Mouse (Mus musculus): ENCODE data around the gene Map1lc3a. TPM values are rescaled to one million over a fixed set of nuclear protein-coding genes. Genes with fewer than 3 reads are reported as not detected.

Gene Map1lc3a
- total RNA-seq (2021) = 100 to 1,000 TPM; 479 to 493 TPM

DNA sequence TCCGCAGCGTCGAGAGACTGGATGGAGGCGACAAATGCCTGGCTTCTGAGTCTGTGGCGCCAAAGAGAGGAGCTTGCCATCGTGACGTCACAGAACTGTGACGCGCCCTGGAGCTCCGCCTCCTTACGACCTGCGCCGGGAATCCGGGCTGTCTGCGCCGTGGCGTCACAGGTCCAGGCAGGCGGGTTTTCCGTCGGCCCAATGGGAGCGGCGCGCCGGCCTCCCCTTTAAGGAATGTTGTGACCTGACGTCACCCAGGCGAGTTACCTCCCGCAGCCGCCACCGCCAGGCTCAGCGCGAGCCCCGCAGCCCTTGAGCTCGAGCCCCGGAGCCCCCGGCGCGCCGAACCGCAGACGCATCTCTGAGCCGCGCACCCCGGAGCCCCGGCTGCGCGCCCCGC lies at the start of gene Map1lc3a:
Gene Map1lc3a, plus strand, starts transcription at position 103 of the 400 bp plus-strand sequence.
- DNase-seq (ENCODE audit: extremely low spot score in 1 of 2, low spot score in 2 of 2) = peak; percentile 98 to 99
- intact Hi-C loops (cut with DNase I) = loop anchor here (5.0 kb wide), 1 partner anchor 106 kb away; the partner anchor contains the start of gene Trp53inp2

DNA sequence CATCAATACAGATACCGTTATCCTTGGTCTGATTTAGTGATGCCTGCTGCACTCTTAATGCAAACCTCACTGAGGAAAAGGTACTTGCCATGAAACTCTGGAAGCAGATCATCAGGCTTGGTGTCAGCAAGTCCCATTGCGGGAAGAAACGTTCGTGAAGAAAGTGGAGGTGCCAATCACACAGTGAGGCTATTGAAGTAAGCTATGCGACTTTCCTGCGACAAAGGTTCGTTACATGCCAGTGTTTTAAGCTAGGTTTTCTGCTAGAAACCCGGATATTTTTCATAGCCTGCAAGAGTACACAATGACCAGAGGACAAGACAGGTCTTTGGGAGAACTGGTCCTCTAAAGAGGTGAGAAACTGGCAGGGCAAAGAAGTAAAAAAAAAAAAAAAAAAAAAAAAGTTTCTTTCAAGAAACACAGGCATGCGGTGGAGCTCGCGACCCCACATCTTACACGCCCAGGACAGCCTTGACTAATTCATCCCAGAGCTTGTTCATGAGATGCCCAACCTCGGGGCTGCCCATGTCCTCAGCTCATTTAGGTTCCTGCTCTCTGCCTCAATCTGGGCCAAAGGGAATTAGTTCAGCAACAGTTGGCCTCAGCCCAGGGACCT lies 40.2 kb upstream of the Map1lc3a start:
- intact Hi-C loops (cut with DNase I) = no loop called here
- DNase-seq (ENCODE audit: extremely low spot score in 1 of 2, low spot score in 2 of 2) = no peak

DNA sequence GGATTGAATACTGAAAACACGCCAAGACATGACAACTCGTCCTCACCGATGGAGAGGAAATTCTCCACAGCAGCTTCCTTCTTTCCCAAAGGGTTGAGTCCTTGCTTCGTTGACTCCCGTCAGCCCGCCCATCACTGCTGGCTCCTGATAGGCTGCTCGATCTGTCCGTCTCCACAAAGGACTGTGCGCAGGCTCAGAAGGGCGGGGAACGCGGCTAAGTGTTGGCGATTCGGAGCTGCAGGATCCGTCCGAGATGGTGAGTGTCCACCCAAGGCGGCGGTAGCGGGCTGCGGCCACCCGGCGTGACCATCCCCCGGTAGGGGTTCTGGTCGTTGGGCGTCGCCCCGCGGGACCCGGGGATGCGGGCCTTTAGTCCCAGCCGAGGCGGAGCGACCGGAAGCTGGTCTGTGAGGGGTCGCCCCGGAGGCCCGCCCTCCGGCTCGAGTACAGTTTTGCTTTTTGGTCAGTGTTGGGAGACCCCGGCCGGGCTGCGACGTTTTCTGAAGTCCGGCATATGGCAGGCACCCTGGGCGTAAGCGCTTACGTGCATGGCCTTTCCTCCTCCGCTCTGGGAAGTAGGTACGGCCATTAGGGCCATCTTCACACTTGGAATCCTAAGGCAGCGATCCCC lies 39.6 kb upstream of the Map1lc3a start, which contains the start of gene Dynlrb1:
Gene Dynlrb1, plus strand, starts transcription at position 172 of the 631 bp plus-strand sequence.
- DNase-seq (ENCODE audit: extremely low spot score in 1 of 2, low spot score in 2 of 2) = peak; percentile 98 to 99
- intact Hi-C loops (cut with DNase I) = no loop called here

DNA sequence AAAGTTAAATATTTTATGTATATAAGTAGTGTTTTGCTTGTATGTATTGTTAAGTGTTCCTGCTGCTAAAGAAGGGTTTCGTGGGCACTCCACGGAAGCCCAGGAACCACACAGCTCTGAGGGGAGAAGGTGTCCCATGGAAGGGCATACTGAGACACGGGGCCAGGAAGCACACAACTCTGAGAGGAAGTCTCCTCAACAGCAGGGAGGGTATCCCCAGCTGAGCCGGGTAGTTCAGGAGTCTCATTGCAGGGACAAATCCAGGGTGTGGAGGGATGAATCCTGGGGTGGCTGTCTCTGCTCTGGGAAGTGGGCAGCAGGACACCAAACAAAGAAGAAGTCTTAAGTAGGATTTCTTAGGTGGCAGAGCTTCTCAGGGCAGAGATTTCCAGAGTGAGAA lies 38.8 kb upstream of the Map1lc3a start:
- intact Hi-C loops (cut with DNase I) = no loop called here

DNA sequence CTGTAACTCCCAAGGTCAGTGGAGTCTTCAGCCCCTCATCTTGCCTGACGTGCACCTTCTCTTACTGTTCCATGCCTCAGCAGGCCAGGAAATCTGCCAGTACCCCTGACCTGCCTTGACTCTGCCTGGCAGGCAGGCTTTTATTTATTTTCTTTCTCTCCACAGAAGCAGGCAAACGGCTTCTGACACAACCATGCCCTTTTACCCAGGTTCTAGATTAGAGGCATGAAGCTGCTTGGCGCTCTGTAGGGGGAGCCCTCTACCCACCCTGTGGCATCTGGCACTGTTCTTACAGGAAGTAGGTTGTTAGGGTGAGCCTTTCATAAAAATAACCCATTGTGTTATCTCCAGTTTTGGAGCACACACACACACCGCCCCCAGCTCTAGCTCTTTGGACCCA lies 35.2 kb upstream of the Map1lc3a start:
- intact Hi-C loops (cut with DNase I) = no loop called here
- DNase-seq (ENCODE audit: extremely low spot score in 1 of 2, low spot score in 2 of 2) = no peak

More for the DNA sequence above, 38.8 kb upstream of the Map1lc3a start:
- DNase-seq (ENCODE audit: extremely low spot score in 1 of 2, low spot score in 2 of 2) = no peak

DNA sequence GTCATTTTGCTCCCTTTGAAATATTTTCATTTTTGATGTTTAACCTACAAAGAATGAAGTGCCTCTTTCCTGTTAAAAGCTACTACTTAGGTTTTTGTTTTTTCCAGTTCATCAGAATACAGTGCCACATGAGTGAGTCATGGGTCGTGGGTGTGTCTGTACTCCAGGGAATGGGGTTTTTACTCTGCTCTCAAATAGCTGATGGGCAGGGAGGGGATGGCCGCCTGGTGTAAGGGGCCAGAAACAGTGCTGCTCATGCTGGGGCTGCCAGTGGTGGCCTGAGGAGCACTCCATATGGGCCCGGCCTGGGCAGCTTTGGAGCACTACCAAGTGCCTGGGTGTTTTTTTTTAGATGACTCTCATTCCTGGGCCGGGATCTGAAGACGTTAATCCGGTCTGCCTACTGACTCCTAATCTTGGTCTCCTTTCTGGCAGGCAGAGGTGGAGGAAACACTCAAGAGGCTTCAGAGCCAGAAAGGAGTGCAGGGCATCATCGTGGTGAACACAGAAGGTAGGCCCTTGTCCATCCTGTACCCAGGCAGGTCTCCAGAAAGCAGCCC lies 33.7 kb upstream of the Map1lc3a start:
- intact Hi-C loops (cut with DNase I) = no loop called here
- no peak for DNase-seq (ENCODE audit: extremely low spot score in 1 of 2, low spot score in 2 of 2)

DNA sequence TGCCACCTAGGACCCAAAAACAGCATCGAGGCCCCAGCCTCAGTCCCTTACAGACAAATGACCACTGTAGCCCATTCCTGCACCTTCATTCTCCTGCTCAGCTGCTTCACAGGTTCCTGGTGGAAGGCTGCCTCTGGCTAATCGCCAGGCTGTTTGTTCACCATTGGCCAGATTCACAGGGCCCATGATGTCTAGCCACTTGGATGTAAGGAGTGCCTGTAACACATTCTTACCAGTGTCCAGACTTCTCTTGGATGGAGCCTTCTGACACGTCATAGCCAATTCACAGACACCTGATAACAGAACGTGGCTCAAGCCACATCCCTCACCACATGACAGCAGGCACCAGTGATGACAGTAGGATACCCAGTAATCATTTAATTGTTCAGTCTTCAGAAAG lies 29.9 kb upstream of the Map1lc3a start:
- DNase-seq (ENCODE audit: extremely low spot score in 1 of 2, low spot score in 2 of 2) = no peak
- intact Hi-C loops (cut with DNase I) = no loop called here

DNA sequence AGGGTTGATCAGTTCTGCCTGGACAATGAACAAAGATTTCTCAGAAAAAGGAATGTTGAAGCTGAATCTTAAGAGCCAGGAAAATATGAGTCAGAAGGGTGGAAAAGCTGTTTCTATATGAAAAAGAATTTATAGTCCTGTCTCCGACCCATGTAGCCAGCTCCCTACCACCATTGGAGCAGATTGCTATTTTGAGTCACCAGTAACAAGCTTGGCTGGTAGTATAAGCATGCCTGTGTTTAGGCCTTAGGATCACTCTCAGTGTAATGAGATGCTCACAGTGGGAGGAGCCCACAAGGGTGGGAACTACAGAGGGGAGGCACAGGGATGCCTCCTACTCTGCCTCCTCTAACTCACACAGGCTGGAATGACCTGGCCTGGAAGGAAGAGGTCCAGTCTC lies 27.9 kb upstream of the Map1lc3a start:
- no peak for DNase-seq (ENCODE audit: extremely low spot score in 1 of 2, low spot score in 2 of 2)
- intact Hi-C loops (cut with DNase I) = no loop called here

DNA sequence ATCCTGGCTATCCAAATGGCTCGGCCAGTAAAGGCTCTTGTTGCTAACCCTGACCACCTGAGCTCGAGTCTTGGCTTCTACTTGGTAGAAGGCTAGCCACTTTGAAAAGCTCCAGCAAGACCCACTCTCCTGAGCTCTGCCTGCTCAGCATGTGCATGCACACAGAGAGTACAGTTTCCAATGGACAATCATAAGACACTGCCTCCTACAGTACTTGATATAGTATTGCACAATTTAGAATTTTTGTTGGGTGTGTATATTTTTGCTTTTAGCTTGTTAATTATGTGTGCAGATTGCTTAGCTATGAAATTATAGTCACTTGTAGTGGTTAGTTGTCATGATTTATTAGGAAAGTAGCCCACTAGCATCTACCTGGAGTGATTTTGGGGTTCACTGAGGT lies 27.4 kb upstream of the Map1lc3a start:
- intact Hi-C loops (cut with DNase I) = no loop called here
- no peak for DNase-seq (ENCODE audit: extremely low spot score in 1 of 2, low spot score in 2 of 2)

DNA sequence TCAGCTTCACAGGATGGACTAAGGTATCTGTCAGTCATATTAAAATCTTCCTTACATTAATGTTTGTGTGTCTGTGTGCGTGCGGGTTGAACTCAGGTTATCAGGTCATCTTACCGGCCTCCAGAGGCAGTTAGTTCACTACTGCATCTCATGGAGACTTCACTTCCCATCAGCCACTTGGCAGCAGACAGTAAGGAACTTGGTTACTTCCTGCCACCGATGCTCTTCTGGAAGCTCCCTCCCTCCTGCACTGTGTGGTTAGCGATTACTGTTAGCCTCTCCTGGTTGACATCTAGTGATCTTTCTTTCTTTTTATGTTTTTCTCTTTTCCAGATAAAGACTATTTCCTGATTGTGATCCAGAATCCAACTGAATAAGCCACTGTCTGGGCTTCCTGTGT lies 26.5 kb upstream of the Map1lc3a start:
- no peak for DNase-seq (ENCODE audit: extremely low spot score in 1 of 2, low spot score in 2 of 2)
- intact Hi-C loops (cut with DNase I) = no loop called here

DNA sequence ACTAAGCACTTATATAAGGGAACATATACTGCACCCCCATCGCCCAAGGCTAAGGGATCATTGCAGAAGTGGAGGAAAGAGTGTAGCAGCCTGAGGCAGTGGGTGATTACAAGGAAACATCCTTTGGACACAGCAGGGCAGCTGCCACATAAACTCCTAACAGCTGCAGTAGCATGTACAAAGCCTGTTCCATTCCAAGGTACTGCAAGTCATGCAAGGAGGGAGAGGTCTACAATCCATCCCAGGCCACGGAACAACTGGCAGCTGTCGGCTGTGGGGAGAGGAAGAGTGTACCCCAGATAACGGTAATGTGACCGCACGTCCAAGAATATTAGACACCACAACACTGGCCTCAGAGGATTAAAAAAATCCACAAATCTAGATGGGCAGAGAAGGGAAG lies 10.6 kb upstream of the Map1lc3a start:
- DNase-seq (ENCODE audit: extremely low spot score in 1 of 2, low spot score in 2 of 2) = no peak
- intact Hi-C loops (cut with DNase I) = no loop called here

DNA sequence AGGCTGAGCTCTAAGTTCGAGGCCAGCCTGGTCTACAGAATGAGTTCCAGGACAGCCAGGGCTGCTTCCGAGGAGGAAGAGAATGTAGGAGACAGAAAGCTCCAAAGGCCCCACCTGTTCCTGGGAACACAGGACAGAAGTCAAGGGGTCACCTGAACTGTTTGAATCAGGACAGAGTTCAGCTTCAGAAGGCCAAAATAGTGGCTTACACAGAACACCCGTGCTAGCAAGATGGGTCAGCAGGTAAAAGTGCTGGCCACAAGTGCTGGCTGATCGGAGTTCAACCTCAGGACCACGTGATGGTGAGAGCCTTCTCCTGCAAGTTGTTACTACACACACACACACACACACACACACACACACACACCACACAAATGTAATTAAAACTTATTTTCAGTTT lies 9.2 kb upstream of the Map1lc3a start:
- no peak for DNase-seq (ENCODE audit: extremely low spot score in 1 of 2, low spot score in 2 of 2)
- intact Hi-C loops (cut with DNase I) = no loop called here

DNA sequence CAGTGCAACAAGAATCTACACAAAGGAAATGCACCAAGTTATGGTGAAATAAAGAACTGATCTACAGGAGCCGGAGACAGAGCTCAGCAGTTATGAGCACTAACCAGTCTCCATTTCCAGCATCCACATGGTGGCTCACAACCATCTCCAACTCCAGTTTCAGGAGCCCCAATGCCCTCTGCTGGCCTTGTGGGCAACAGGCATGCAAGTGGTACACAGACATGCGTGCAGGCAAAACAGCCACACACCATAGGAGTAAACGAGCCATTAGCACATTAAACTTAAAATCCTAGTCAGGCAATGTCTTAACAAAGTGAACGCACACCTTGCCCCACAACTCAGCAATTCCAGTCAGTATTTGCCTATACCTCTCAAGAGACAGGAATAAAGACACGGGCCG lies 4.1 kb upstream of the Map1lc3a start:
- intact Hi-C loops (cut with DNase I) = no loop called here
- no peak for DNase-seq (ENCODE audit: extremely low spot score in 1 of 2, low spot score in 2 of 2)

DNA sequence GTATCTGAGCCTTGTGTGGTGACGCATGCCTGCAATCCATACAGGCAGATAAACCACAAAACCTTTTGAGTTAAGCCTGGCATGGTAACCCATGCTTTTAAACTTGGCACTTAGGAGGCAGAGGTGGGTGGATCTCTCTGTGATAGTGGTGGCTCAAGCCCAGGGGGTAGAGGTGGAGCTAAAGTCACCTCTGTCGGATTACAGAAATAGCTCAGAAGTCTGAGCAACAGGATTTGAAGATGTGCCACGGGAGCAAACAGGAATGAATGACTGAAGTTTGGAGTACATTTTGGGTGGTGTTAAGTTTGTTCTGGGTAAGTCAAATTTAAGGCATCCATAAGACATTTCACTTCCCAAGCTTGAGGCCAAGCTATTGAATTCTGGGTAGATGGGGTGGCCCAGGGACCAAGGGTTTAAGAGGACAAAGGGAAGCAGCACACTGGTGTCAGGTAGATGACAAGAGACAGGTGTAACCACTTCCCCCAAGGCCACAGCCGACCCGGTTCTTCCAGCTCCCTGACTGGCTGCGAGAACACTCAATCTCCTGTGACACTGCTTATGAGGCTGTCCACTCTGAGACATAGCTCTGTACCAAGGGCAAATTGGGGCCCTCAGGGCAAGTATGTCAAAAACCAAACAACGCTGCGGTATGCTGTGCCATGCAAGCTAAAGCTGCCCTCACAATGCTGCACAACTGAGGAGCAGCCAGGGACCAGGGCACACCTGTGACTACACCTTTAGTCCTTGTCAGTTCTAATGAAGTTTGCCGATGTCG lies 3.5 kb upstream of the Map1lc3a start:
- intact Hi-C loops (cut with DNase I) = no loop called here
- no peak for DNase-seq (ENCODE audit: extremely low spot score in 1 of 2, low spot score in 2 of 2)

DNA sequence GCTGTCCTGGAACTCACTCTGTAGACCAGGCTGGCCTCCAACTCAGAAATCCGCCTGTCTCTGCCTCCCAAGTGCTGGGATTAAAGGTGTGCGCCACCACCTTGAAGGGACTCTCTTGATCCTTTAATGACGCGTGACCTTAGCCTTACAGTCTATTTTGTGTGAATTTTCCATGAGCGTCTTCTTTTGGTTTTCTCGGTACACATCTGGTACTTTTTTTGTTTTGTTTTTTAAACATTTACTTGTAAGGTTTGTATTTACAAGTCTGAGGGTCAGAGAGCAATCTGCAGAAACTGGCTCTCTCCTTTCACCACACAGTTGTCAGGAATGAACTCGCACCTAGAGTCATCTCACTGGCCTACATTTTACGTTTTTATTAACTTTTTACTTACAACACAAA lies 2.5 kb upstream of the Map1lc3a start:
- no peak for DNase-seq (ENCODE audit: extremely low spot score in 1 of 2, low spot score in 2 of 2)
- intact Hi-C loops (cut with DNase I) = no loop called here

DNA sequence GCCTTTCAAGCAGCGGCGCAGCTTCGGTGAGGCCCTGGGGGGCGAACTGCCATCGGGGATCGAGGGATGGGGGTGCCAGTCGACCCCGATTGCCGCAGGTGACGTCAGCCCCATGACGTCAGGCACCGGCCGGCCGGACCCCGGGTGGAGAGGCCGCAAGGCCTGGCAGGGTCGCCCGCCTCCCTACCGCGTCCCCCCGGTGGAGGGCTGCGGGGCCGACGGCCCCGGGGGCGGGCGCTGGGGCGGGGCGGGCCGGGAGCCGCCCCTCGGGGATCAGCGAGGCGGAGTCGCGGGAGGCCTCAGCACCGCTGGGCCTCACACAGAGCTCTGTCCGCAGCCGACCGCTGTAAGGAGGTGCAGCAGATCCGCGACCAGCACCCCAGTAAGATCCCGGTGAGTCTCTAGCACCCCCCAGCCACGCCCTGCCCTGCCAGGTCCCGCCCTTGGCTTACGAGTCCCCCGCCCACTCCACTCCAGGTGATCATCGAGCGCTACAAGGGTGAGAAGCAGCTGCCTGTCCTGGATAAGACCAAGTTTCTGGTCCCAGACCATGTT lies 601 bp downstream of the Map1lc3a start:
- DNase-seq (ENCODE audit: extremely low spot score in 1 of 2, low spot score in 2 of 2) = peak in 1 of 2 experiments; percentile 79
- intact Hi-C loops (cut with DNase I) = loop anchor here (5.0 kb wide), 1 partner anchor 106 kb away; the partner anchor contains the start of gene Trp53inp2

DNA sequence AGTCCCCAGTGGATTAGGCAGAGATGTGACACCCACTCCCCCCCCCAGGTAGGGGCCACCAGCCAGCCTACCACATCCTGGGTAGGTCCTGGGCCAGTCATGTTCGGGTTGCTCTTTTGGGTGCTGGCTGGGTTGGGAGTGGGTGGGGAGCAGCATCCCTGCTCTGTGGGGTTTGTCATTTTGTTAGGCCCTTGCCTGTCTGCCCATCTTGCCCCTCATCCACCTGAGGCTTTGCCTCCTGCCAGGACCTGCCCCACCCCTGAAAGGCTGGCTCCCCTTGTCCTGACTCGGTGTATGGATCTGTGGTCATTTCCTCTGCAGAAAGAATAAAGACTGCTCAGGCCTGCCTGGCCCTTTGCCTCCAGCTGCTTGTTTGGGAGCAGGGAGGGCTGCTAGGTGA lies 1.6 kb downstream of the Map1lc3a start:
- intact Hi-C loops (cut with DNase I) = loop anchor here (5.0 kb wide), 1 partner anchor 105 kb away; the partner anchor contains the start of gene Trp53inp2
- DNase-seq (ENCODE audit: extremely low spot score in 1 of 2, low spot score in 2 of 2) = peak in 1 of 2 experiments; percentile 34

DNA sequence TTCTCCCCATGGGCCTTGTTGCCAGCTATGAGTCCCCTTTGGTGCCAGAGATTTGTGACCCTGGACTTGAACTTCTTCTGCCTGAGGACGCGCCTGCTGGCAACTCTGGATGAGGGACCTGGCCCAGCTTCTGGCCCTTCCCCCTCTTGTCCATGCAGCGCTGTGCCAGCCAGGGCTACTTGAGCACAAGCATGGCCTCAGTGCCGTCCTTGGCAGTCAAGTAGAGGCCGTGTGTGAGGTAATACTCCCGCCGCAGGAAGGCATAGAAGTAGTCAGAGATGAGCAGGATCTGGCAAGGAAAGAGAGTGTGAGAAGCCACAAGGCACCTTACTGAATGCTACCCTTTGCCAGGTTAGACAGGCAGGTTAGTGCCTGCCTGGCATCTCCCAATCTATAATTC lies 2.3 kb downstream of the Map1lc3a start:
- intact Hi-C loops (cut with DNase I) = loop anchor here (5.0 kb wide), 1 partner anchor 104 kb away; the partner anchor contains the start of gene Trp53inp2
- peak in 1 of 2 experiments; percentile 42 for DNase-seq (ENCODE audit: extremely low spot score in 1 of 2, low spot score in 2 of 2)

DNA sequence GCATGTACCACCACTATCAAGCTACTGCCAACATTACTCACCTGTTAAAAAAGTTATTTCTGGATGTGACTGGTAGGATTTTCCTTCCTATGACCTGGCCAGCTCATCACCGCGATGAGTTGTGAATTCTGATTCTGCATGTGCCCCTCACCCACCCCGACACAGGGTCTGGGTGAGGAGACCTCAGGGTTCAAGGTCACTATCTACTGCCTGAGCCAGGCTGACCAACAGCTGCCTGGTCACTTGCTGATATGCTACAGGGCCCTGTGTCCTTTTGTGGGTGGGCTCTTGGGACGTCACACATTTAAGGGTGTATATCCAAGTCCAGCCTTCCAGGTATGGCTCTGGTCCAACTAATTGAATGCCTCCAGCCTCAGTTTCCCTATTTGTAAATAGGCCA lies 3.1 kb downstream of the Map1lc3a start:
- no peak for DNase-seq (ENCODE audit: extremely low spot score in 1 of 2, low spot score in 2 of 2)
- intact Hi-C loops (cut with DNase I) = loop anchor here (5.0 kb wide), 1 partner anchor 103 kb away; the partner anchor contains the start of gene Trp53inp2

Data from left cerebral cortex, postnatal 10 days (tissue).